Mouse (Mus musculus): ENCODE results near the gene Wdfy3.

DNA sequence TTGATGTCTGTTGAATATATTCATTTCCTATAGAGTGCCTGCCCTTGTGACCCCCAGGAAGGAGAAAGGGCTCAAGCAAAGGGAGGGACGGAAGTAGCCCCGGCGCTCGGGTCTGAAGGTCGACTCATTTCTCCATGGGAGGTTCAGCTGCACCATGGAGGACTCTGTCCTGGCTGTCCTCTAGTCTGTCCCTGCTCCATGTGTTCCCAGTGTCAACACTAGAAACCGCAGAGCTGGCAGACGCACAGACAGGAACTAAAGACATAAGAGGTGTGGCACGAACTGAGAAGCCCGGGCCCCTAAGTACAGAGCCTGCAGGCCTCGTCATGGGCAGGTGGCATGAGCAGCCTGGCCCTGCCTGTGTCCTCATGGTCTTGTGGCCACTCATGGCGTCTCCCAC, 215.6 kb downstream of the Wdfy3 start:
- TF ChIP-seq CTCF (IDR thresholded peaks at IDR 0.05; ENCODE audit: extremely low read depth, insufficient read depth, low read length) (no peak), POLR2A (IDR thresholded peaks at IDR 0.05; ENCODE audit: extremely low read depth, insufficient read depth, low read length) (no peak)
